Mouse (Mus musculus) heart, postnatal 0 days (tissue): Measurements from ENCODE around the gene Tceal8.

ENCODE experiments used
- CTCF ChIP-seq: IDR thresholded peaks from 2 replicates; pipeline ENCODE4 v1.5.1; 2016; ENCODE audit warnings: antibody characterized with exemption, control low read depth, low read depth
- EP300 ChIP-seq: IDR thresholded peaks from 2 replicates; pipeline ENCODE4 v1.6.1; 2016; ENCODE audit warnings: antibody characterized with exemption, low read depth

DNA sequence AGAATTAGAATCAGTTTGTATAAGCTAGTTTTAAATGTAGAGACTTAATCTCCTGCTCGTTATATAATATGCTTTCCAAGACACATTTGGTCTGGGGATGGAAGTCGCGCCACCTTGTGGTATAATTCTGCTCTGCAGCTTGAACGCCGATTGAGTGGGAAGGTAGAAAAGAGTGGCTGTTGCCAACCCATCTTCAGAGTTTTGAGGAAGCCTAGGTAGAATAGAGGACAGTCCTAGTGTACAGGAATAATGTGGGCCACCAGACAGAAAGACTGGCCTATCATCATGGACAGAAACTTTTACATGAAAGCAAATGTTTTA is 44.4 kb downstream of the Tceal8 start:
- TF ChIP-seq EP300: no peak
- peak; percentile 61 for TF ChIP-seq CTCF
